Mouse (Mus musculus): ENCODE data around the gene Wbp11. TPM values are rescaled to one million over a fixed set of nuclear protein-coding genes. Genes with fewer than 3 reads are reported as not detected.
A peak's percentile ranks its signal among the peaks of the same experiment; 100 is the strongest.

Wbp11 gene
- polyA plus RNA-seq, 1 experiment: 72.3 TPM

DNA sequence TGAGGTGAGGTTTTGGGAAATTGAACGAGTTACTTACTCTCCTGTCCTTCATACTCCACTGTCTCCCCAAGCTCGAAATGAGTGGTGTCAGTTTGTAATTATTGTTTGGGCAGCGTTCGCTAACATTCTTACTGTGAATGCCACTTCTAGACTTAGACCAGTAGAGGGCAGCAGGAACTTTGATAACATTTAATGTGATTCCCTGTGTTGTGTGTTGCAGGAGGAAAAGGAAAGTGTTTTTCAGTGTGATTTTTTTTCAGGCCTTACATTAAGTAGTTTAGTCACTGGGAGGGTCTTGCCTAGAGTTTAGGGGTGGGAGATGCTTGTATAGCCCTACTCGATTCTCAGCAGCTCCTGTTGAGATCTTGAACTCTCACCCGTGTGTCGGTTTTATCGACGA lies 33.0 kb upstream of the Wbp11 start:
- Histone ChIP-seq H3K4me3 (ENCODE audit: control insufficient read depth, insufficient read depth, low read length) (no peak overlapping the region), H3K27me3 (ENCODE audit: control insufficient read depth, insufficient read depth, low read length) (no peaks in the 10 kb centered on the region), H3K36me3 (ENCODE audit: control insufficient read depth, insufficient read depth, low read length) (no peaks in the 10 kb centered on the region), H3K4me1 (replicated peaks; ENCODE audit: control insufficient read depth, insufficient read depth, low read length) (peaks cover 15% of the 10 kb centered on the region), H3K27ac (ENCODE audit: control insufficient read depth, insufficient read depth, low read length) (no peak overlapping the region)
- 45% methylated on average over 9 of the region's 9 CpGs for whole genome bisulfite sequencing
- TF ChIP-seq POLR2A (IDR thresholded peaks at IDR 0.05; ENCODE audit: control insufficient read depth, extremely low read depth, insufficient read depth, low read length, poor library complexity) (no peak), CTCF (IDR thresholded peaks at IDR 0.05; ENCODE audit: borderline replicate concordance, control insufficient read depth, extremely low read depth, insufficient read depth, low read length, poor library complexity) (no peak)
- DNase-seq: peak; percentile 29

DNA sequence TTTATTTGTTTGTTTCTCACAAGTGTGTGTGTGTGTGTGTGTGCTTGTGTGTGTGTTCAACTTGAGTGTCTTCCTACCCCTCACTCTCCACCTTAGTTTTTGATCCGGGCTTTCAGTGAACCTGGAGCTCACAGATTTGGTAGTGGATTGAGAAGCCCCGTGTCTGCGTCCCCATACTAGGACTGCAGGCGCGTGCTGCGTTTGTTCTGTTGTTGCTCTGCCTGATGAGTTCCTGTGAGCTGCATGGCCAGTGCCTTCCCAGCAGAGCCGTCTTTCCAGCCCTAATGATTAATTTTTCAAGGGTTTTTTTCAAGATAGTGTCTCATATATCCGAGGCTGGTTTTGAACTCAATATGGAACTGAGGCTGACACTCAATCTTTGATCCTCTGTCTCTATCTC lies 30.4 kb upstream of the Wbp11 start:
- H3K27me3 ChIP-seq (ENCODE audit: control insufficient read depth, insufficient read depth, low read length): no peaks in the 10 kb centered on the region
- no peak overlapping the region for H3K27ac ChIP-seq (ENCODE audit: control insufficient read depth, insufficient read depth, low read length)
- H3K4me3 ChIP-seq (ENCODE audit: control insufficient read depth, insufficient read depth, low read length): no peak overlapping the region
- 84% methylated on average over 8 of the region's 8 CpGs for WGBS
- no peak for TF ChIP-seq POLR2A (IDR thresholded peaks at IDR 0.05; ENCODE audit: control insufficient read depth, extremely low read depth, insufficient read depth, low read length, poor library complexity)
- no peak for TF ChIP-seq CTCF (IDR thresholded peaks at IDR 0.05; ENCODE audit: borderline replicate concordance, control insufficient read depth, extremely low read depth, insufficient read depth, low read length, poor library complexity)
- DNase-seq: no peak
- H3K36me3 ChIP-seq (ENCODE audit: control insufficient read depth, insufficient read depth, low read length): no peaks in the 10 kb centered on the region
- peaks cover 33% of the 10 kb centered on the region for H3K4me1 ChIP-seq (replicated peaks; ENCODE audit: control insufficient read depth, insufficient read depth, low read length)

DNA sequence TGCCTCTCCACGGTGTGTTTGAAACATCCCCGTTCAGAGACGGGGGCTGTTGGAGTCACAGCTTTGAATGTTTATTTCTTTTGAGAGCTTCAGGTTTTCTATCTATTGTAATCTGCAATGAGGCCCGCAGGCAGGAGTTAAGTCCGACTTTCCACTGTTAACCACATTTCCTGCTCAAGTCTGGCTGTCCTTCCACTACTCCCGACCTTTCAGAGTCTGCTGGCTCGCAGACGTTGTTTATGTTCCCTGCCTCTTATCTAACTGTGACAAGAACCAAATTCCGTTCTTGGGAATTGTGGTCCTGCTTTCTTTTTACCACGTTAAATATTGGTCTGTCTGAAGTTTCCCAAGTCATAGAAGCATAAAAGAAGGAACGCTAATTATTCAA lies 29.8 kb upstream of the Wbp11 start:
- Histone ChIP-seq H3K27me3 (ENCODE audit: control insufficient read depth, insufficient read depth, low read length) (no peaks in the 10 kb centered on the region), H3K36me3 (ENCODE audit: control insufficient read depth, insufficient read depth, low read length) (no peaks in the 10 kb centered on the region), H3K4me3 (ENCODE audit: control insufficient read depth, insufficient read depth, low read length) (peak overlapping the region; percentile 61; the same call in 1 of the 2 replicates), H3K4me1 (replicated peaks; ENCODE audit: control insufficient read depth, insufficient read depth, low read length) (peaks cover 34% of the 10 kb centered on the region), H3K27ac (ENCODE audit: control insufficient read depth, insufficient read depth, low read length) (peak overlapping the region; percentile 91)
- DNase-seq: no peak
- WGBS: 10% methylated on average over 11 of the region's 11 CpGs
- TF ChIP-seq POLR2A (IDR thresholded peaks at IDR 0.05; ENCODE audit: control insufficient read depth, extremely low read depth, insufficient read depth, low read length, poor library complexity) (no peak), CTCF (IDR thresholded peaks at IDR 0.05; ENCODE audit: borderline replicate concordance, control insufficient read depth, extremely low read depth, insufficient read depth, low read length, poor library complexity) (no peak)

DNA sequence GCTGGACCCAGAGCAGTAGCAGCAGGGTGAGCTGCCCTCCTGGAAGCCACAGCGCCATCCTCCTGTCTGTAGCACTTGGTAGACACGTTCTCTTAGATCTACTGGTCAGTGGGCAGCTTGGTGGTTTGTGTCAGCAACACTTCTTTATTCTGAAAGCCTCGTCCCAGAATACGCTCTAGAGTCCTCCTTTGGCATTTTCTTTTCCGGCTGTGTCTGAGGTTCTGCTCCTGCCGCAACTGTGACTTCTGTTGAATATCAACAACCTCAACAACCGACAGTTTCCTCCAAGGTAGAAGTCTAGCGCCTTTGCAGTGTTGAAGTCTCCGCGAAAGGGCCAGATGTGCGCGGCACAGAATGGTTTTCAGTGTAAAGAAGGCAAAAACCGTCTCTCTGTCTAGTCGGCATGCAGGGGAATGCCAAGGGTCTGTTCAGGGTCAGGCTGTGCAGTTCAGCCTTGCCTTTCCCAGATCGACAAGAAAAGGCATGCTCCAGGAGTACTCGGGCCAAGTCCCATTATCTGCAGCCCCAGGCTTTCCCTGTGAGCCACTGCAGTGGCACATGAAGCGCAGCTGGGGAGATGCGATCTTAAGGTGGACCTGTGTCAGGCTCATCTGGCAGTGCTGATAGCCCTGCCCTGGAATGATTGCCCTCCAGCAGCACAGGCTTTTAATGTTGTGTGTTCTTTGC lies 29.3 kb upstream of the Wbp11 start, which contains the start of gene Art4:
TSS of gene Art4 (minus strand) at position 548 of the 687 bp plus-strand sequence.
- H3K4me1 ChIP-seq (replicated peaks; ENCODE audit: control insufficient read depth, insufficient read depth, low read length): peaks cover 39% of the 10 kb centered on the region
- peak within 1 kb of the TSS; percentile 61 for H3K4me3 ChIP-seq (ENCODE audit: control insufficient read depth, insufficient read depth, low read length)
- no peaks in the 10 kb centered on the region for H3K36me3 ChIP-seq (ENCODE audit: control insufficient read depth, insufficient read depth, low read length)
- H3K27ac ChIP-seq (ENCODE audit: control insufficient read depth, insufficient read depth, low read length): peak within 1 kb of the TSS; percentile 91
- TF ChIP-seq POLR2A (IDR thresholded peaks at IDR 0.05; ENCODE audit: control insufficient read depth, extremely low read depth, insufficient read depth, low read length, poor library complexity) (0 out of 2 replicates have a peak, but pooled peaks have one; percentile 50), CTCF (IDR thresholded peaks at IDR 0.05; ENCODE audit: borderline replicate concordance, control insufficient read depth, extremely low read depth, insufficient read depth, low read length, poor library complexity) (no peak)
- DNase-seq: peak; percentile 64
- WGBS: under 1% methylated on average over 18 of the region's 18 CpGs
- no peaks in the 10 kb centered on the region for H3K27me3 ChIP-seq (ENCODE audit: control insufficient read depth, insufficient read depth, low read length)

DNA sequence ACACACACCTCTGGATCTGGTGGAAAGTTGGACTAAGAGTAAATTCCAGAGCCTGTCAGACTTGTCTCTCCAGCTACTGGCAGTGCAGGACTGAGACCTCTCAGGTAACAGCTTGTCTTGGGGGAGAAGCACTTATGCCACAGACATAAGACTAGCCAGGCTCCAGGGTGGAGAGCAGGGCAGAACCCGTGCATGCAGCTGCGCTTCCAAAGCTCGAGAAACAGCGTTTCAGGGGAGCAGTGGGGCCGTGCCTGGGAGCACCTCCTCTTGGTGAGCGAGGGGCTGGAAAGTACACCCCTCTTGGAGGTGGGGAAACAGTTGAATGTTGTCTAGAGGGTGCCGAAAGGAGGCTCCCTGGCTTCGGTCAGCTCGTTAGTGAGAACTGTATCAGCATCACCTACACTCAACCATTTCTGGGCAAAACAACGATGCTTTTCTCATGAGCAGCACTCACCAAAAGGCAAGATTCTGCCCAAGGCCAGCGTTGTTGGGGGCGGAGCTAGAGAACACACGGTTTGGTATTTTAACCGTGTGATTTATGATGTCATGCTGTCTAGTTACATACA lies 28.1 kb upstream of the Wbp11 start:
- WGBS: 3% methylated on average over 14 of the region's 14 CpGs
- H3K36me3 ChIP-seq (ENCODE audit: control insufficient read depth, insufficient read depth, low read length): no peaks in the 10 kb centered on the region
- DNase-seq: peak; percentile 64
- H3K27me3 ChIP-seq (ENCODE audit: control insufficient read depth, insufficient read depth, low read length): no peaks in the 10 kb centered on the region
- H3K27ac ChIP-seq (ENCODE audit: control insufficient read depth, insufficient read depth, low read length): peak overlapping the region; percentile 100
- H3K4me3 ChIP-seq (ENCODE audit: control insufficient read depth, insufficient read depth, low read length): peak overlapping the region; percentile 44
- peaks cover 46% of the 10 kb centered on the region for H3K4me1 ChIP-seq (replicated peaks; ENCODE audit: control insufficient read depth, insufficient read depth, low read length)
- TF ChIP-seq POLR2A (IDR thresholded peaks at IDR 0.05; ENCODE audit: control insufficient read depth, extremely low read depth, insufficient read depth, low read length, poor library complexity) (no peak), CTCF (IDR thresholded peaks at IDR 0.05; ENCODE audit: borderline replicate concordance, control insufficient read depth, extremely low read depth, insufficient read depth, low read length, poor library complexity) (no peak)

DNA sequence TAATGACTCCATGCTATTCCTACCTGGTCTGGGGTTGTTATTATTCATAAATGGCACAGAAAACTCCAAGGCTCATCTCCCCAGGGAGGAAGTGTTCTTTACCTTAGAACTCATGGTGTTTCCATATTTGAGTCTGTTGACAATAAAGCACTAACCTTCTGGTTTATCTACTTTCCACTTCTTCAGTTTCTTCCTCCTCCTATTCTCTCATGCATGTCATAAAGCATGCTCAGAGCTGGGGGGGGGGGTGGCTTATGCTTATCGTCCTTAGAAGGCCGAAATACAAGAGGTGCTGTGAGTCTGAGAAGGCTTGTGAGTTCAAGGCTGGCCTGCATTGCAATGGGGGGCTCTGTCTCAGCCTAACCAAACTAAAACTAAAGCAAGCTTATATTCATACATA lies 27.1 kb upstream of the Wbp11 start:
- peaks cover 49% of the 10 kb centered on the region for H3K4me1 ChIP-seq (replicated peaks; ENCODE audit: control insufficient read depth, insufficient read depth, low read length)
- no peak for DNase-seq
- TF ChIP-seq CTCF (IDR thresholded peaks at IDR 0.05; ENCODE audit: borderline replicate concordance, control insufficient read depth, extremely low read depth, insufficient read depth, low read length, poor library complexity) (no peak), POLR2A (IDR thresholded peaks at IDR 0.05; ENCODE audit: control insufficient read depth, extremely low read depth, insufficient read depth, low read length, poor library complexity) (no peak)
- no peaks in the 10 kb centered on the region for H3K36me3 ChIP-seq (ENCODE audit: control insufficient read depth, insufficient read depth, low read length)
- WGBS: 50% methylated on average over 2 of the region's 2 CpGs
- H3K27ac ChIP-seq (ENCODE audit: control insufficient read depth, insufficient read depth, low read length): peak overlapping the region; percentile 100
- no peaks in the 10 kb centered on the region for H3K27me3 ChIP-seq (ENCODE audit: control insufficient read depth, insufficient read depth, low read length)
- H3K4me3 ChIP-seq (ENCODE audit: control insufficient read depth, insufficient read depth, low read length): no peak overlapping the region
